Mouse (Mus musculus): ENCODE measurements around the gene Add2.

DNA sequence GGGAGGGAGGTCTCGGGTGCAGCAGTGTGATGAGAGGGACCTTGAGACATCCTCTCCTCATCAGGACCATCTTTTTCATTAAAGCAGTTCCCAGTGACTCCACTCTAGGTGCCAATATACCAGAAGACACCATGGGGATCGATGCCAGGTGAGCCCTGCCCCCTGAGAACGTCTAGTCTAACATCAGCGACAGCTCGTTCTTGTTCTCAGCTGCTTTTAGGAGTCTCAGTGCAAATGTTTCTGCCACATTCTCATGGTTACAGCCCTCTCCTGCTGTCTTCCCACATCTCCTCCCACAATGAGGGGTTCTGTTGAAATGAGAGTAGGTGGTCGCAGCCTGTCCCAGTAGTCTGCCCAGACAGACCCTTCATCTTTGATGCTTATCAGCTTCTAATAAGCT, 38.2 kb downstream of the Add2 start:
- TF ChIP-seq CTCF (IDR thresholded peaks at IDR 0.05; ENCODE audit: insufficient read depth, low read length): no peak
- no peak for TF ChIP-seq POLR2A (IDR thresholded peaks at IDR 0.05; ENCODE audit: borderline replicate concordance, extremely low read depth, low read depth, low read length)
